Mouse (Mus musculus): Measurements from ENCODE around the gene Ntrk1.

GRCm38 (mm10) chr3:87794922-87795325 is at the start of gene Ntrk1:
- TF ChIP-seq CTCF (IDR thresholded peaks at IDR 0.05; ENCODE audit: extremely low read depth, insufficient read depth, insufficient read length, insufficient replicate concordance) (no peak), POLR2A (IDR thresholded peaks at IDR 0.05; ENCODE audit: low read depth, low read length) (no peak)

All from spleen, adult 2 months (tissue).